Mouse (Mus musculus): ENCODE results near the gene Ppt2. TPM values are rescaled to one million over a fixed set of nuclear protein-coding genes. Genes with fewer than 3 reads are reported as not detected.

The Ppt2 gene
- 1 to 10 TPM; 2.1 to 6.8 TPM for total RNA-seq (2023)

DNA sequence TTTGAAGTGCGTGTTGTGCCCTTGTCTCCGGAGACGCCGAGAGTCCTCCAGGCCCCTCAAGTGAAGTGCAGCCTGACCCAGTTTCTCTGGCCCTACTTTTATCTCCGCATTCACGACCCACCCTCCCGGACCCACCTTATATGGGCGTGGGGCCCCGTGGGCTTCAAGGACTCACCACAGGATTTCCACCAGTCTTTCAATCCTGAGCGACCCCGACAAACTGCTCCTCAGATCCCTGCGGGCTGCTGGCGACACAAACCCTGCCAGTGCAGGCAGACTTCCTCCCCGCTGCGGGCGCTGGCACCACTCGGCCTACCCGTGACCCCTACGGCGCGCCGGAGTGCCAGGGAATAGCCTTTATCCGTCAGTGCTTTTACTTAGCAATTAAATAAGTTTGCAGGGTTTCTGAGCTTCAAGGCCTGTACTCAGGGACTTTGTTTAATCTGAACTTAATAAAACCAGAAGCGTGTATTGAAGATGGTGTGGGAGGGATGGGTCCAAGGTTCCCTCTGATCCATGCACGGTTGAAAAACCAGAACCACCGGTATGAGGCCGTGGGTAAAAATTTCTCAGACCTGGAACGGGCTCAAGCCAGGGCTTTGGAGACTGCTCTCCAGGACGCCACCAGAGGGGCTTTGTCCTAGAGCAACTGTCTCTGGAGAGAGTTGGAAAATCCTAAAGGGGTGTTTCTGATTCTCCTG, at the start of gene Ppt2:
TSS of gene Ppt2 (minus strand) at position 568 of the 701 bp plus-strand sequence.

DNA sequence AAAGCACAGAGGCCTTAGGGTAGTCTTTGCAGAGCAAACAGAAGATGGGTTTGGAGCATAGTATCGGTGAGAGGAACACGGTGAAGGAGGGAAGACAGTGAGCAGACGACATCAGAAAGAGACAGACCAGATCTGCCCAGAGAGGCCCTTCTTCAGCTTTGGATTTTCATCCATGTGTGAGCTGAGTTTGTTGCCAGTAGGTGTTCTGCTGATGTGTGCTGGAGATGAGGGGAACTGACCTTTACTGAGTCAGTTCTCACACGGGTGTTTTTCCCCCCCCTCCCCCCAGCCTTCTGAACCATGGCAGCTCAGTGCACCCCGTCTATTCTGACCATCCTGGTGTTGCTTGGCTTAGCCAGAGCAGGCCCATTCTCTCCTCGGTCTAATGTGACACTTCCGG, 41.9 kb upstream of the Ppt2 start, which contains the start of gene Tnxb:
TSS of gene Tnxb (plus strand) at position 301 of the 400 bp plus-strand sequence.

GRCm38 (mm10) chr17:34646906-34647787, 18.8 kb upstream of the Ppt2 start, which contains the start of gene Atf6b:
Gene Atf6b (plus strand): TSS chr17:34647146.

GRCm38 (mm10) chr17:34644608-34645007, 16.3 kb upstream of the Ppt2 start, which contains the start of gene Fkbpl:
Gene Fkbpl (plus strand): TSS chr17:34644764.

DNA sequence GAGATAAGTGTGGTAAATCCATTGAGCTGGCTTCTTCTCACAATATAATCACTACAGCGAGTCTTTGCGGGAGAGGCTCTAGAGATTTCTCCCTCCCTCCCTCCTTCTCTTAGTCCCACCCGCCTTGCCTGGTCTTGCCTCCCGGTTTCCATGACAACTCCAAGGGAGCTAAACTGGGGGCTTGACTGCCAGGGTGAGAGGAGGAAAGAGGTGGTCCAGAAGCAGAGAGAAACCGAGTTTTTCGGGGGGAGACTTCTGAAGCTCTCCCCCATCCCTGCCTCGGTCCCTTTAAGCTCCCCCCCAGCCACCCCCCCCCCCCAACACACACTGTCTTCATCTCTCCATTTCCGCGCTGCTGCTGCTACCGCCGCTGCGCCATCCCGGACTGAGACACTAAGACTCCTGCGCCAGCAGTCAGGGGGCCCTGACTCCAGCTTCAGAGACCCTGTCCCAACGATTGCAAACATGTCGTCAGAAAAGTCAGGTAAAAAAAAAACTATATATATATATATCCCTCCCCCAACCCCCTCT, 976 bp upstream of the Ppt2 start, which contains the start of gene Prrt1:
TSS of gene Prrt1 (plus strand) at position 313 of the 531 bp plus-strand sequence.

DNA sequence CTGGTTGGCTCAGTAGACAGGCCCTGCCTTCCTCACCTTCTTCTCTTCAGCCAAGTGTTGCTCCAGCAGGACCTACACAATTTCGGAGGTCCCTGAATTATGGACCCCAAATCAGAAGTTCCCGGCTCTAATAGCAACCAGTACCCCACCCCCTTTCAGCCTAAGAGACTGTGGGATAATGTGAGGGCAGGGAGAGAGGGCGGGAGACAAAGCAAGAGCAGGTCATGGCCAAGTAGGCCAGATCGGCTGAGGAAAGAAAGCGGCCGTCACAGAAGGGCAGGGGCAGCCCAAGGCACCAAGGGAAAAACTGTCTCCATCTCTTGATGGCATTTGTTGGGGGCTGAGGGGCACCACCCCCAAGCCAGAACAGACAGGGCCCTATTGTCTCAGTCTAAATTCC, 12.4 kb downstream of the Ppt2 start, which contains the start of gene Egfl8:
TSS of gene Egfl8 (minus strand) at position 101 of the 400 bp plus-strand sequence.

GRCm38 (mm10) chr17:34604061-34604508, 24.2 kb downstream of the Ppt2 start, which contains the start of gene Agpat1:
Gene Agpat1 (plus strand): TSS chr17:34604262.

DNA sequence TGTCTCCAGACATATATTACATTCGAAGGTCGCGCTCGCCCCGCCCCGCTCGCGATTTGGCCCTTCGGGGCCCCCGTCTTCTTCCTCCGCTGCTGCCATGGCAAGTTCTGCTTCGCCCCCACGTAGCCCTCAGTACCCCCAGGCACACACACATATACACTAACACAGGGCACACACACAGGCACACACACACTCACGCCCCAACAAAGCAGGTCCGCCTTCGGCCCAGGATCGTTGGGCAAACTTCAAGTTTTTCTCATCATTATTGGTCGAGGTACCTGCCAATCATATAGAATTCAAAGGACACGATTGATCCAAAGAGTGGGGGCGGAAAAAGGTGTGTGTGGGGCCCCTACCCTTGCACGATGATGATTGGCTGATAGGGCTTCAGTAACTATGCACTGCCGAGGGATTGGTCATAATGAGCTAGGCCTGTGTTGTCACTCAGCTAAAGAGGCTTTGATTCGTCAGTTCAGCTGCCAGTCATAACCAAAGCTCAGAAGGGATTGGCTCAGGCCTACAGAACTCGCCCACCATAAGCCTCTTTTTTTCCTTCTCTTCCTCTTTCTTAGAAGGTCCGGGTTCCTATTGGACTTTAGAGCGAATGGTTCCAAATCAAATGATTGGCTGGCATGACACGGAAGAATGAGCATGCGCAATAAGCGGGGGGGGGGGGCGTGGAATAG, 24.8 kb downstream of the Ppt2 start, which contains the start of gene Rnf5:
TSS of gene Rnf5 (minus strand) at position 316 of the 686 bp plus-strand sequence.

GRCm38 (mm10) chr17:34597566-34598095, 30.7 kb downstream of the Ppt2 start, which contains the start of gene Ager:
Gene Ager (plus strand): TSS chr17:34597862.

GRCm38 (mm10) chr17:34591029-34591993, 37.0 kb downstream of the Ppt2 start, which contains the start of gene Pbx2:
Gene Pbx2 (plus strand): TSS chr17:34591266.

DNA sequence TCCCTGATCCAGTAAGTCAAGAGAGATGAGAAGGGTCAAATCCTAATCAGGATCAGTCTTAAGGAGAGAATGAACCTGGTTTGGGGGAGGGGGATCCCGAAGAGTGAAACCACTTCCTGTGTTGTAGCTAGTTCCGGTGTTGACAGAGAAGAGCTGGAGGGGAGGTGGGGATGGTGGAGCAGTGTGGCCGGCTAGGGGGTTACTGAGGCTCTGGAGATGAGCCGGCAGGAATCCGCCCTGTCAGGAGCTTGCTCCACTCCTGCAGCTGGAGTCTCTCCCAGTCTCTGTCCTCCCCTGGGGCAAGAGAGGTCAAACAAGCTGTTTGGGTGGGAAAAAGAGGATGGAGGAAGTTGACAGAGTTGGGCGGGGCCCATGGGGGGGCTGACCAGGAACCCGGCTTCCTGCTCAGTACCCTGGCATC, 38.6 kb downstream of the Ppt2 start, which contains the start of gene Gpsm3:
TSS of gene Gpsm3 (plus strand) at position 126 of the 421 bp plus-strand sequence.

Other genes starting within 250 kb of the Ppt2 start
- 10 to 100 TPM; 14.3 to 15.6 TPM for gene BC051142, start 229.7 kb downstream of the Ppt2 start, total RNA-seq (2023)
- not detected for gene Btnl4, start 151.2 kb downstream of the Ppt2 start, total RNA-seq (2023)
- not detected for gene Btnl6, start 111.2 kb downstream of the Ppt2 start, total RNA-seq (2023)
- 1 to 10 TPM; 1.0 to 1.9 TPM for gene Notch4, start 64.2 kb downstream of the Ppt2 start, total RNA-seq (2023)
- 100 to 1,000 TPM; 132 to 134 TPM for gene Gpsm3, start 38.7 kb downstream of the Ppt2 start, total RNA-seq (2023)
- 10 to 100 TPM; 54.9 to 59.0 TPM for gene Pbx2, start 37.2 kb downstream of the Ppt2 start, total RNA-seq (2023)
- gene Ager, start 30.6 kb downstream of the Ppt2 start, total RNA-seq (2023), result 1 to 10 TPM; 5.3 to 5.8 TPM
- 10 to 100 TPM; 41.4 to 42.3 TPM for gene Rnf5, start 24.8 kb downstream of the Ppt2 start, total RNA-seq (2023)
- 10 to 100 TPM; 67.5 to 72.5 TPM for gene Agpat1, start 24.2 kb downstream of the Ppt2 start, total RNA-seq (2023)
- gene Egfl8, start 12.5 kb downstream of the Ppt2 start, total RNA-seq (2023), result not detected
- gene Prrt1, start 1.0 kb upstream of the Ppt2 start, total RNA-seq (2023), result not detected
- gene Fkbpl, start 16.3 kb upstream of the Ppt2 start, total RNA-seq (2023), result 1 to 10 TPM; 2.9 to 5.3 TPM
- 10 to 100 TPM; 81.4 to 84.7 TPM for gene Atf6b, start 18.6 kb upstream of the Ppt2 start, total RNA-seq (2023)
- not detected for gene Tnxb, start 42.0 kb upstream of the Ppt2 start, total RNA-seq (2023)
- 1 to 10 TPM in 1 of 2 experiments, under 1 TPM in 1; 0.47 to 1.2 TPM for gene C4b, start 115.4 kb upstream of the Ppt2 start, total RNA-seq (2023)
- not detected for gene Cyp21a1, start 176.1 kb upstream of the Ppt2 start, total RNA-seq (2023)
- gene Stk19, start 208.4 kb upstream of the Ppt2 start, total RNA-seq (2023), result 10 to 100 TPM; 57.8 to 67.8 TPM
- 10 to 100 TPM; 87.2 to 90.1 TPM for gene Dxo, start 208.5 kb upstream of the Ppt2 start, total RNA-seq (2023)
- gene Skiv2l, start 221.7 kb upstream of the Ppt2 start, total RNA-seq (2023), result 100 to 1,000 TPM; 106 to 113 TPM
- 10 to 100 TPM; 32.7 to 37.8 TPM for gene Nelfe, start 221.9 kb upstream of the Ppt2 start, total RNA-seq (2023)
- under 1 TPM in 1 of 2 experiments, not detected in 1; 0.41 TPM for gene Cfb, start 234.0 kb upstream of the Ppt2 start, total RNA-seq (2023)

All from B cell, adult 67 days (primary cell).